Mouse (Mus musculus) lung, adult 2 months (tissue): ENCODE measurements around the gene Igbp1b.

Source experiments
- CTCF ChIP-seq: fragments of 200-500 bp; IDR thresholded peaks from 2 replicates; pipeline ENCODE4 v1.5.1; 2011; ENCODE audit warnings: mild to moderate bottlenecking, low read length, control low read depth; ENCODE audit not compliant: insufficient read depth
- POLR2A ChIP-seq: fragments of 200-500 bp; IDR thresholded peaks from 2 replicates; pipeline ENCODE4 v1.6.1; 2011; ENCODE audit warnings: low read depth, mild to moderate bottlenecking, control low read depth, low read length, borderline replicate concordance; ENCODE audit errors: extremely low read depth

DNA sequence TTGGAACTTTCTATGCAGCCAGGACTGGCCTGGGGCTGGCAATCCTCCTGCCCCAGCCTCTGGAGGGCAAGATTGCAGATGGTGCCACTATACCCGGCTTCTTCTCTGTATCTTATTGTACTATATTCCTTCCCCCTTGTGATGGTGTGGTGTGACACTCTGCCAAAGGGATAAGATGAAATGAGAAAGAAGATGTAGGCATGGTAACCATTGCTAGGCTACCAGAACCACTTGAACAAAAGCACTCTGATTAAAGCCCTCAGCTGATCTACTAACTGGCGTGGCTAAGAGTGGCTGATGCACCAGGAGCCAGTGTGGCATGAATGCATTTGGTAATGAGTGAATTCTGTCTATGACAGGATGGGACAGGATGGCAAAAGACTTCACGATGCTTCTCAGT, at the start of gene Igbp1b:
- TF ChIP-seq CTCF (no peak), POLR2A (no peak)
